Mouse (Mus musculus) forebrain, embryonic 12.5 days (tissue): Measurements from ENCODE around the gene Cypt12. TPM values are rescaled to one million over a fixed set of nuclear protein-coding genes. Genes with fewer than 3 reads are reported as not detected.

Experiments
- ATAC-seq: fragments of 200-750 bp; cut with Nextera tagmentation; 2 replicates; pipeline ENCODE4 v1.8.0; 2017; ENCODE audit warnings: moderate TSS enrichment; ENCODE audit not compliant: low FRiP score
- H3K27ac ChIP-seq: fragments of 300-500 bp; sonication (generic); 2 replicates; pipeline ENCODE4 v1.5.1; 2016; ENCODE audit warnings: mild to moderate bottlenecking
- H3K27me3 ChIP-seq: fragments of 300-500 bp; sonication (generic); 2 replicates; pipeline ENCODE4 v1.6.1; 2016; ENCODE audit warnings: mild to moderate bottlenecking
- H3K36me3 ChIP-seq: fragments of 300-500 bp; sonication (generic); replicated peaks from 2 replicates; pipeline ENCODE4 v1.6.1; 2016; ENCODE audit warnings: mild to moderate bottlenecking
- H3K4me1 ChIP-seq: fragments of 300-500 bp; sonication (generic); 2 replicates; pipeline ENCODE4 v1.6.1; 2016
- H3K4me2 ChIP-seq: fragments of 300-500 bp; sonication (generic); 2 replicates; pipeline ENCODE4 v1.6.1; 2016; ENCODE audit warnings: mild to moderate bottlenecking, moderate library complexity
- H3K4me3 ChIP-seq: fragments of 300-500 bp; sonication (generic); replicated peaks from 2 replicates; pipeline ENCODE4 v1.5.1; 2016; ENCODE audit warnings: mild to moderate bottlenecking
- H3K9ac ChIP-seq: fragments of 300-500 bp; sonication (generic); 2 replicates; pipeline ENCODE4 v1.6.1; 2016; ENCODE audit warnings: mild to moderate bottlenecking
- H3K9me3 ChIP-seq: fragments of 300-500 bp; sonication (generic); 2 replicates; pipeline ENCODE4 v1.6.1; 2016
- WGBS: fragments of 180-500 bp; shearing (Covaris S2); methylation state at CpG from one replicate; pipeline ENCODE4 v1.1.7; 2016; 5-methylcytosine and 5-hydroxymethylcytosine counted together
- polyA plus RNA-seq: library from polyadenylated mRNA; unstranded; fragments of >200 nt; fragmentation: Nextera tagmentation; extraction: Ambion mirVana; gene quantifications from 2 replicates; pipeline ENCODE4 v1.2.1, GENCODE M21; 2016

The Cypt12 gene
- not detected in 2 replicates for polyA plus RNA-seq

DNA sequence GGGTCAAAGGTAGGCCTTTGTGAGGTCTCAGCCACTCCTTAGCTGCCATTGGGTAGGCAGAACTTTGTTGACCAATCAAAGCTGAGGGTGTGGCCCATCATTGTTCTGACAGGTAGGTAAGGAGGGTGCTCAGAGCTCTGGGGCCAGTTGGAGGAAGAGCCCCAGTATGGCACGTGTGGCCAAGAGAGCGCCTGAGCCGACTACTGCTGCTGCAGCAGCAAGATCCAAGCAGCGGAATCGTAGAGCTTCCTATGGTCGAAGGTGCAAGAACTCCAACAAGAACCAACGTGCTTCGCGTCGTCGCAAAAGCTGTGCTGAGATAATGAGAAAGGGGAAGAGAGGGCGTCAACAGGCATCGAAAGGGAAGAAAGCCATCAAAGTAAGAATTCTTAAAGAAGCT, at the start of gene Cypt12:
Gene Cypt12, plus strand, starts transcription at position 112 of the 400 bp plus-strand sequence.
- Histone ChIP-seq H3K36me3 (no peaks in the 10 kb centered on the region), H3K4me2 (no peak within 1 kb of the TSS), H3K9ac (no peak within 1 kb of the TSS), H3K4me3 (no peak within 1 kb of the TSS), H3K27ac (no peak within 1 kb of the TSS), H3K9me3 (no peaks in the 10 kb centered on the region), H3K27me3 (no peaks in the 10 kb centered on the region), H3K4me1 (no peaks in the 10 kb centered on the region)
- no peak for ATAC-seq
- 96% methylated on average over 13 of the region's 13 CpGs for WGBS

DNA sequence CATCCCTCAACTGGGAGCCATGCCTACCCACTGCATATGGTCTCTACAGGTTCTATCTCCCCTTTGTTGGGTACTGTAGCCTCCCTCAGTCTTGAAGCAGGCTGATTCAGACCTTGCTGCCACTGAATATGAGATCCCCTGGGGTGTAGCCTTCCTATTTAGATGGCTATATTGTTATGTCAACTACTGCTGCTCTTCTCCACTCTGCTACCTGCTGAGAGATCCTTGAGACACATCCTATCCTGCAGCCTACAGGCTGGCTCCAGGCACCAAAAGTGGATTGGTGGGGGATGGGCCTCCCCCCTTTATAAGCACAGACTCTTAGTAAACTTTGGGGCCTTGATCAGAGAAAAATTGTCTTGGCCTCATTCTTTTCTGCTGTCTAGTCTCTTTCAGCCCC, 34.4 kb upstream of the Cypt12 start:
- no peak for ATAC-seq
- Histone ChIP-seq H3K27ac (no peak overlapping the region), H3K4me3 (no peak overlapping the region), H3K27me3 (no peaks in the 10 kb centered on the region), H3K36me3 (no peaks in the 10 kb centered on the region), H3K4me2 (no peak overlapping the region), H3K4me1 (no peaks in the 10 kb centered on the region), H3K9me3 (no peaks in the 10 kb centered on the region), H3K9ac (no peak overlapping the region)

DNA sequence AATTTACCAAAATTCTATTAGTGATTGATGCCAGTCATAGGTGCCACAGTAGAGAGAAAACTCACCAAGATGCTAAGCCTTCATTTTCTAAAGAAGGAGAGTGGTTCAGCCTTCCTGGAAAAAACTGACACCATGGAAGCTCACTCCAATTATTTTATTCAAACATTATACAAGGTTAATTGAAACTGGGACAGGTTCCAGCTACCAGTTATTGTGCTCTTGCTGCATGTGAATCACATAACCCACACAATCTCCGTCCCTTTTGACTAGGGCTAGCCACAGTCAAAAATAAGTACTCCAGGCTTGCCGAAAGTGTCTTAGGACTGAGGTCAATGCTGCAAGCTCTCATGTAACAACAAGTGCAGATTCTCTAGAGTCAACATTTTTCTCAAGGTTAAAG, 8.0 kb upstream of the Cypt12 start:
- ATAC-seq: no peak; the same call in 1 of the 2 replicates

More for the DNA sequence above, 8.0 kb upstream of the Cypt12 start:
- no peaks in the 10 kb centered on the region for H3K9me3 ChIP-seq
- H3K4me2 ChIP-seq: no peak overlapping the region
- 76% methylated on average over 2 of the region's 2 CpGs for WGBS
- H3K9ac ChIP-seq: no peak overlapping the region
- no peaks in the 10 kb centered on the region for H3K4me1 ChIP-seq
- no peak overlapping the region for H3K4me3 ChIP-seq
- H3K27ac ChIP-seq: no peak overlapping the region
- no peaks in the 10 kb centered on the region for H3K36me3 ChIP-seq
- H3K27me3 ChIP-seq: no peaks in the 10 kb centered on the region
